Mouse (Mus musculus) intestine, embryonic 14.5 days (tissue): ENCODE measurements at regions not wholly inside any gene's neighbourhood (a gene's known extent, or its start where the extent isn't known, plus 50 kb on each side); places are given as distances from the start of the nearest gene placed in this dataset.

ENCODE experiments used
- ATAC-seq: fragments of 200-750 bp; cut with Nextera tagmentation; replicated peaks from 2 replicates; pipeline ENCODE4 v1.8.0; 2017; ENCODE audit warnings: low read depth, moderate number of reproducible peaks, moderate TSS enrichment, moderate library complexity; ENCODE audit not compliant: low FRiP score, low TSS enrichment
- DNase-seq: peaks from one replicate; pipeline ENCODE4 v3.0.0-alpha.2; 2018; ENCODE audit warnings: low spot score
- H3K27ac ChIP-seq: fragments of 300-500 bp; sonication (generic); 2 replicates; pipeline ENCODE4 v1.5.1; 2014; ENCODE audit warnings: low read depth, mild to moderate bottlenecking, control low read depth
- H3K27me3 ChIP-seq: fragments of 300-500 bp; sonication (generic); replicated peaks from 2 replicates; pipeline ENCODE4 v1.6.1; 2014; ENCODE audit warnings: low read length, control low read depth; ENCODE audit not compliant: control insufficient read depth, insufficient read depth
- H3K36me3 ChIP-seq: fragments of 300-500 bp; sonication (generic); 2 replicates; pipeline ENCODE4 v1.6.1; 2014; ENCODE audit warnings: low read length, control low read depth; ENCODE audit not compliant: control insufficient read depth, insufficient read depth
- H3K4me1 ChIP-seq: fragments of 300-500 bp; sonication (generic); replicated peaks from 2 replicates; pipeline ENCODE4 v1.6.1; 2014; ENCODE audit warnings: low read length, control low read depth, mixed read lengths; ENCODE audit not compliant: control insufficient read depth, insufficient read depth
- H3K4me2 ChIP-seq: fragments of 300-500 bp; sonication (generic); 2 replicates; pipeline ENCODE4 v1.6.1; 2014; ENCODE audit warnings: low read length
- H3K4me3 ChIP-seq: fragments of 300-500 bp; sonication (generic); 2 replicates; pipeline ENCODE4 v1.5.1; 2014; ENCODE audit warnings: low read depth, low read length, control low read depth, mixed read lengths
- H3K9ac ChIP-seq: fragments of 300-500 bp; sonication (generic); 2 replicates; pipeline ENCODE4 v1.6.1; 2014; ENCODE audit warnings: mild to moderate bottlenecking, low read length
- H3K9me3 ChIP-seq: fragments of 300-500 bp; sonication (generic); 2 replicates; pipeline ENCODE4 v1.6.1; 2016; ENCODE audit warnings: low read length, control low read depth; ENCODE audit not compliant: control insufficient read depth
- WGBS: fragments of 180-500 bp; shearing (Covaris S2); extraction: QIAGEN DNeasy Blood & Tissue Kit; methylation state at CpG from one replicate; pipeline ENCODE4 v1.1.7; 2014; 5-methylcytosine and 5-hydroxymethylcytosine counted together

DNA sequence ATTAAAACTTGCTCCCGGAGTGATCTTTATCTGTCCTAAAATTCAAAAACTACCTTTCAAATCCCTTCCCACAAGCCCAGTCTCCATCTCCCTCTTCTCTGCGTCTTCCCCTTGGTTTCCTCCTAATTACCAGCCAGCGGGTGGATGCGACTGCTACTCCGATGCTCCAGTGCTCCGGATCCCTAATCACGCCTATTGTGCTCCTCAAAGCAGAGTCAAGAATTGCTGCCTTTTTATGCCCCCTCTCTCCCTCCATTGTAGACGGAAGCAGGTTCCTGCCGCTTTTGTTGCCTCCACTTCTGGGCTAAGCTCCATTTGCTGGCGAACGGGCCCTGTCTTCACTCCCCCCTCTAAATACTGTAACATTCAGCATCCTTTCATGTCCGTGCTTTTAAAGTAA, 214.0 kb upstream of the Prox1 start:
- no peak overlapping the region for H3K9ac ChIP-seq
- H3K4me3 ChIP-seq = no peak overlapping the region
- H3K27ac ChIP-seq = no peak overlapping the region
- no peaks in the 10 kb centered on the region for H3K4me1 ChIP-seq
- ATAC-seq (no peak), DNase-seq (no peak)
- H3K27me3 ChIP-seq = no peaks in the 10 kb centered on the region
- WGBS = 85% methylated on average over 12 of the region's 12 CpGs
- H3K36me3 ChIP-seq = no peaks in the 10 kb centered on the region
- no peaks in the 10 kb centered on the region for H3K9me3 ChIP-seq
- no peak overlapping the region for H3K4me2 ChIP-seq

DNA sequence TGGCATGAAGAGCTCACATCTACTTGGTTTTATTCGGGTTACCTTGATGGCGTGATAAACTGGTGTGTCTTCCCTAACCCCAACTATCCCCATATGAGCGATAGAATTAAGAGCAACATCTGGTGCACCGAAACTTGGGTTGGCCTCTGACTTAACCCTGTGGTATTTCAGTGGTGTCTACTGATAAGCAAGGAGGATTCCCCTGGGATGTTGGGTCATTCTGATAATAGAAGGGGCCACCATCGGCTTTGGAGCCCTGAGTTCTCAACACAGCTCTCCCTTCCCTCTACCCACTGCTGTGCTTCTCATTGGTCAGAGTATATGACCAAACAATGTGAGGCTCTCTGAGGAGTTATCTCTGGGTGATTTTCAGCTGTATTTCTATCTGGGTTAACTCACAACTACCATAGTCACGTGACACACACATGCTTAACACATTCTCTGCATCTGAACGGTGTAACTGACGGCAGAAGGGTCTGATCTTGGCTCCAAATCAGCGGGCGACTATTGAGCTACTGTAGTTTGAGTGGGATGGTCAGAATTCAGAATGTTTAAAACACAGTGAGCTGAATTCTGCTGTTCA, 212.8 kb upstream of the Prox1 start:
- Histone ChIP-seq H3K9ac (no peak overlapping the region), H3K4me3 (no peak overlapping the region), H3K36me3 (no peaks in the 10 kb centered on the region), H3K4me1 (no peaks in the 10 kb centered on the region), H3K4me2 (no peak overlapping the region), H3K9me3 (no peaks in the 10 kb centered on the region), H3K27me3 (no peaks in the 10 kb centered on the region), H3K27ac (no peak overlapping the region)
- no peak for DNase-seq
- no peak for ATAC-seq
- 78% methylated on average over 10 of the region's 10 CpGs for WGBS

DNA sequence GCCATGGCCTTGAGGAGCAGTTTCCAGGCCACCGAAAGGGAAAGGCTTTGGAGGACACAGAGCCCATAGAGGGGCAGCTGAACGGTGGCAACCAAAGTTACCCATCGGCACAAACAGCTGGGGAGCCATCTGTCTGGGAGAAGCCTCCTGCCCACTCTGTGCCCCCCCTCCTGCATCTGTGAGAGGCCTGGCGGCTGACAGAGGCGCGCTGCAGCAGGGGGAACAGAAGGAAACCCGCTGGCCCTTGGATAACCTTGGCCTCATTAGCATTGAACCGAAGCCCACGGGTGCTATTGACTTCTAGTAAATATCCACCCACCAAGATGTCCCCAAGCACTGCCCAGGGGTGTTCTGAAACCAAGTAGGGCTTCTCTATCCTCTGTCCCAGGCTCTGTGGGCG, 209.6 kb upstream of the Prox1 start:
- no peak for ATAC-seq

DNA sequence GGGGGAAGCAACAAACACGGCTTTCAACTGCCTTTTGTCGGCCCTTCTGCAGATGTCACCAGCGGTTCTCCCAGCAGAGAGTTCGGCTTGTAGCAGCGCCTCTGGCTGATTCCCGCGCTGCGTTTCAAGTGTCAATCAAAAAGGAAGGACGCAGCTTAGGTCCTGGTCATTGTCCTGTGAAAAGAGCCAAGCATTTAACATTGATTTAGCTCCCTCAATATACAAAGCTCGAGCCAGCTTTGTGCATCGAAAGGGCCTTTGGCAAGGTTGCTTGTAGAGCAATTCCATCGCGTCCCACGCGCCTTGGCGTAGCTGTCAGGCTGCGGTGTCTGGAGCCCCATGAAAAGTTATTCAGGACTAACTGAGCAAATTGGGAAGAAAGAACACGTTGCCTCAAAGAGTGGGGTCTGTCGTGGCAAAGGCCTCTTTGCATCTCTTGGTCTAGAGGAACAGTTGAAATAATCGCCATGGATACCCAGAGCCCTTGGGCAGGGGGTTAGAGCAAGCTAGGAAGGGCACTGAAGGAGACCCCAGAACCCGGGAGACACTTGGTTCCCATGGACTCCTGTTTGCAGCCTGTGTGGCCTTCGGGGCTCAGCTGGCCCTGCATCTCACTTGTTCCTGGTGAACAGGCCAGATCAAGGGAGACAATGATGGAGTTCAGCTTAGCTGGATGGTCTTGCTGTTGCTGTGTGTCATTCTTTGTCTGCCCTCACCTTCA, 204.8 kb upstream of the Prox1 start:
- no peak for DNase-seq
- Histone ChIP-seq H3K4me2 (no peak overlapping the region), H3K27ac (no peak overlapping the region), H3K36me3 (no peaks in the 10 kb centered on the region), H3K9me3 (no peaks in the 10 kb centered on the region), H3K27me3 (no peaks in the 10 kb centered on the region), H3K9ac (no peak overlapping the region), H3K4me3 (no peak overlapping the region), H3K4me1 (no peaks in the 10 kb centered on the region)
- ATAC-seq = no peak
- WGBS = 71% methylated on average over 22 of the region's 22 CpGs

More for the DNA sequence above, 209.6 kb upstream of the Prox1 start:
- no peaks in the 10 kb centered on the region for H3K9me3 ChIP-seq
- H3K4me3 ChIP-seq = no peak overlapping the region
- no peak overlapping the region for H3K9ac ChIP-seq
- no peak for DNase-seq
- no peaks in the 10 kb centered on the region for H3K36me3 ChIP-seq
- H3K4me2 ChIP-seq = no peak overlapping the region
- H3K27ac ChIP-seq = no peak overlapping the region
- no peaks in the 10 kb centered on the region for H3K4me1 ChIP-seq
- 59% methylated on average over 10 of the region's 10 CpGs for WGBS
- no peaks in the 10 kb centered on the region for H3K27me3 ChIP-seq

DNA sequence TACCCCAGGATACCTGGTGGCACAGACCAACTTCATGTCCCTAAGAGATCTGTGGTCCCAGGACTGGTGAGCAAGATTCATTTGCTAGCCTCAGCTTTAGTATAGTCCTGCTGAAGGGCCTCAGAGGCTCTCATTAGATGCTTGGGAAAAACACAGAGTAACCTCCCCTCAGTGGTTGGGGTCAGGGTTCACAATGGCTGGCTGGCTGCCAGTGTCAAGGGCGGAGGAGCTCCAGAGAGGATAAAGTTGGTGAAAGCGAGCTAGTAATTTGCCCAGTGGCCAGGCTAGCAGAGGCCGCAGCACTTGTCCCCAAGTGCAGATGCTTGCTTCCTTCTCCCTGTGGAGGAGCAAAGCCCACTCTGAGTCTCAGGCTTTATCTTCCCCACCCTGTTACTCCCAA, 203.8 kb upstream of the Prox1 start:
- Histone ChIP-seq H3K4me3 (no peak overlapping the region), H3K9ac (no peak overlapping the region), H3K4me2 (no peak overlapping the region), H3K27ac (no peak overlapping the region), H3K36me3 (no peaks in the 10 kb centered on the region), H3K27me3 (no peaks in the 10 kb centered on the region), H3K9me3 (no peaks in the 10 kb centered on the region), H3K4me1 (no peaks in the 10 kb centered on the region)
- WGBS = 65% methylated on average over 3 of the region's 3 CpGs
- DNase-seq (peak; percentile 67), ATAC-seq (no peak)

GRCm38 (mm10) chr1:190366631-190367030, 196.1 kb upstream of the Prox1 start:
- ATAC-seq (no peak), DNase-seq (no peak)
- Histone ChIP-seq H3K4me1 (no peaks in the 10 kb centered on the region), H3K4me3 (no peak overlapping the region), H3K9me3 (no peaks in the 10 kb centered on the region), H3K27me3 (no peaks in the 10 kb centered on the region), H3K27ac (no peak overlapping the region), H3K4me2 (no peak overlapping the region), H3K36me3 (no peaks in the 10 kb centered on the region), H3K9ac (no peak overlapping the region)
- 68% methylated on average over 8 of the region's 8 CpGs for WGBS

DNA sequence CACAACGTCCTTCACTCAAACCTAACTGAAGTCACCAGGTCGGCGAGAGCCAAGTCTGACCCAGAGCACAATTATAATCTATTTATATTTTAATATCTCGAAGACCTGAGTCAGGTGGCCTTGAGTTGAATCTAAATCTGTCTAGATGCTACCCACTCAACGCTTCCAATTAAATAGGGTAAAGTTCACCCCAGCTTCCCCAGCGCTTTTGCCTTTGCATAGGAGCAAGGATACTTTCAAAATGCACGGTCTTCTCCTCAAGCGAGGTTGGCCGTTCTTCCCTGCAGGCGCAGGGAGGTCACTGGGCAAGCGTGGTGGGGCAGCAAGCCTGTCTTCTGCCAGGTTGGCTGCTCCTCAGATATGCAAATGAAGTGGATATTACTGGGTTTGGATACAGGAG, 194.6 kb upstream of the Prox1 start:
- Histone ChIP-seq H3K4me1 (no peaks in the 10 kb centered on the region), H3K9me3 (no peaks in the 10 kb centered on the region), H3K4me3 (no peak overlapping the region), H3K27me3 (no peaks in the 10 kb centered on the region), H3K4me2 (no peak overlapping the region), H3K36me3 (no peaks in the 10 kb centered on the region), H3K27ac (no peak overlapping the region), H3K9ac (no peak overlapping the region)
- ATAC-seq (no peak), DNase-seq (no peak)
- 84% methylated on average over 11 of the region's 11 CpGs for WGBS

GRCm38 (mm10) chr1:190360661-190361060, 190.1 kb upstream of the Prox1 start:
- no peak overlapping the region for H3K4me3 ChIP-seq
- no peak for ATAC-seq
- H3K4me2 ChIP-seq = no peak overlapping the region
- H3K27me3 ChIP-seq = no peaks in the 10 kb centered on the region
- no peak overlapping the region for H3K27ac ChIP-seq
- no peaks in the 10 kb centered on the region for H3K36me3 ChIP-seq
- no peaks in the 10 kb centered on the region for H3K9me3 ChIP-seq
- H3K9ac ChIP-seq = no peak overlapping the region
- H3K4me1 ChIP-seq = no peaks in the 10 kb centered on the region
- DNase-seq = no peak
- WGBS = 88% methylated on average over 5 of the region's 5 CpGs

DNA sequence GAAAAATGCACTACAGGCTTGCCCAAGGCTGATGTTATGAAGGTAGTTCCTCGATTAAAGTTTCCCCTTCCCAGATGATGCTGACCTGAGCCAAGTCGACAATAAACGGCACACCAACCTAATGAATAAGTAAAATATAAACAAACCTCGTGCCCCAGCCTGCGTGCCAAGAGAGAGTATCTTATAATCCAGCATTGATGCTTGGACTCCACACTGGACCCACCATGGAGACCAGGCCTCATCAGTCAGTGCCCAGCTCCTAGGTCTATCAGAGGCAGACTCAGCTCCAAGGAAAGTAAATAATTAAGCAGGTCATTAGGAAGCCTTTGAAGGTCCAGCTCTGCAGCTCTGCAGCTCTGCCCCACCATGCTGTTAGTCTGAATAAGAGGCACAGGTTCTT, 187.3 kb upstream of the Prox1 start:
- Histone ChIP-seq H3K9me3 (no peaks in the 10 kb centered on the region), H3K4me1 (no peaks in the 10 kb centered on the region), H3K27me3 (no peaks in the 10 kb centered on the region), H3K4me3 (no peak overlapping the region), H3K9ac (no peak overlapping the region), H3K4me2 (no peak overlapping the region), H3K36me3 (no peaks in the 10 kb centered on the region), H3K27ac (no peak overlapping the region)
- no peak for DNase-seq
- 61% methylated on average over 5 of the region's 5 CpGs for WGBS
- ATAC-seq = no peak
